Mouse (Mus musculus) olfactory bulb, adult 2 months (tissue): Measurements from ENCODE around the gene Gm10491.

Experiments used
- CTCF ChIP-seq: fragments of 200-500 bp; IDR thresholded peaks from 2 replicates; pipeline ENCODE4 v1.5.1; 2012; ENCODE audit warnings: low read depth, mild to moderate bottlenecking, low read length, moderate library complexity; ENCODE audit not compliant: insufficient read depth
- POLR2A ChIP-seq: fragments of 200-500 bp; IDR thresholded peaks from 2 replicates; pipeline ENCODE4 v1.6.1; 2012; ENCODE audit warnings: mild to moderate bottlenecking, low read depth, low read length, moderate library complexity; ENCODE audit not compliant: insufficient read depth

DNA sequence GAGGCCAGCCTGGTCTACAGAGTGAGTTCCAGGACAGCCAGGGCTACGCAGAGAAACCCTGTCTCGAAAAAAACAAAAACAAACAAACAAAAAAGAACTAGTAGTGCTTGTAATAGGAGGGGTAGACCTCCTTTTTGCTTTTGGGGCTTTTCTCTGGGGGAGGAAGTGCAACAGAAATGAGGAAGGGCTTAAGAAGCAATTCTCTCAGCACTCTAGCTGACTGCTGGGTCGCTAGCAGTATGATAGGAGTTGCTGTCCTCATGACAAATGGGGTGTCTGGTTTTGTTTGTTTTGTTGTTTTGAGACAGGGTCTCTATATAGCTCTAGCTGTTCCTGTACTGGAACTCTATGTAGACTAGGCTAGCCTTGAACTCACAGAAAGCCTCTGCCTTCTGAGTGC, 43.1 kb downstream of the Gm10491 start:
- TF ChIP-seq POLR2A: no peak
- TF ChIP-seq CTCF: no peak
